Mouse (Mus musculus) MEL (cell line): ENCODE measurements around the gene 0610010K14Rik. TPM values are rescaled to one million over a fixed set of nuclear protein-coding genes. Genes with fewer than 3 reads are reported as not detected.

Experiments
- DNase-seq: peaks from one replicate; pipeline ENCODE4 v3.0.0; 2011; ENCODE audit warnings: low read depth, low spot score
- H3K27ac ChIP-seq: 2 replicates; pipeline ENCODE4 v1.5.1; 2012; ENCODE audit warnings: low read depth, mild to moderate bottlenecking, control low read depth, low read length, moderate library complexity; ENCODE audit not compliant: control insufficient read depth
- H3K27me3 ChIP-seq, 2 experiments: fragments of 150-350 bp in 1 of 2; sonication (generic) in 1 of 2; 2 replicates each; pipeline ENCODE4 v1.6.1; 2012; ENCODE audit warnings: low read length in 2 of 2, mild to moderate bottlenecking in 2 of 2, improper control_type of control experiment in 1 of 2, moderate library complexity in 1 of 2; ENCODE audit not compliant: insufficient read depth in 2 of 2, control insufficient read depth in 1 of 2
- H3K36me3 ChIP-seq, 2 experiments: 2 replicates each; pipeline ENCODE4 v1.6.1; 2012 to 2014; ENCODE audit warnings: low read length in 2 of 2, improper control_type of control experiment in 1 of 2, inconsistent platforms in 1 of 2, mild to moderate bottlenecking in 1 of 2; ENCODE audit not compliant: insufficient read depth in 2 of 2, control insufficient read depth in 1 of 2
- H3K4me1 ChIP-seq, 2 experiments: fragments of 150-350 bp in 1 of 2; sonication (generic) in 1 of 2; 2 replicates each; pipeline ENCODE4 v1.6.1; 2012; ENCODE audit warnings: low read length in 2 of 2, improper control_type of control experiment in 1 of 2, mild to moderate bottlenecking in 1 of 2; ENCODE audit not compliant: insufficient read depth in 2 of 2, control insufficient read depth in 1 of 2
- H3K4me3 ChIP-seq, 2 experiments: fragments of 150-350 bp in 1 of 2; sonication (generic) in 1 of 2; 2 replicates each; pipeline ENCODE4 v1.5.1; 2012; ENCODE audit warnings: low read depth in 2 of 2, low read length in 2 of 2, mild to moderate bottlenecking in 2 of 2, moderate library complexity in 2 of 2, control low read depth in 1 of 2, improper control_type of control experiment in 1 of 2; ENCODE audit not compliant: control insufficient read depth in 1 of 2, insufficient read depth in 1 of 2
- H3K79me2 ChIP-seq: 2 replicates; pipeline ENCODE4 v1.6.1; 2012; ENCODE audit warnings: mild to moderate bottlenecking, low read length, moderate library complexity; ENCODE audit not compliant: control insufficient read depth, poor library complexity, insufficient read depth
- H3K9ac ChIP-seq: 2 replicates; pipeline ENCODE4 v1.6.1; 2012; ENCODE audit warnings: low read depth, mild to moderate bottlenecking, control low read depth, low read length, moderate library complexity; ENCODE audit not compliant: control insufficient read depth, poor library complexity, severe bottlenecking
- H3K9me3 ChIP-seq: fragments of 150-350 bp; sonication (generic); replicated peaks from 2 replicates; pipeline ENCODE4 v1.6.1; 2012; ENCODE audit warnings: mild to moderate bottlenecking, low read length, improper control_type of control experiment, moderate library complexity; ENCODE audit not compliant: insufficient read depth
- BHLHE40 ChIP-seq: IDR thresholded peaks from 2 replicates; pipeline ENCODE4 v1.6.1; 2012; ENCODE audit warnings: low read depth, mild to moderate bottlenecking, inconsistent platforms, low read length, improper control_type of control experiment, borderline replicate concordance
- CHD1 ChIP-seq: IDR thresholded peaks from 2 replicates; pipeline ENCODE4 v1.6.1; 2012; ENCODE audit warnings: low read depth, mild to moderate bottlenecking, inconsistent platforms, low read length, improper control_type of control experiment
- CHD2 ChIP-seq: IDR thresholded peaks from 2 replicates; pipeline ENCODE4 v1.6.1; 2011; ENCODE audit warnings: low read length, improper control_type of control experiment
- E2F4 ChIP-seq: IDR thresholded peaks from 2 replicates; pipeline ENCODE4 v1.6.1; 2011; ENCODE audit warnings: low read depth, low read length, improper control_type of control experiment, borderline replicate concordance
- ELF1 ChIP-seq: IDR thresholded peaks from 2 replicates; pipeline ENCODE4 v1.6.1; 2014; ENCODE audit warnings: low read depth, mild to moderate bottlenecking, inconsistent platforms, low read length, improper control_type of control experiment, moderate library complexity
- EP300 ChIP-seq, 2 experiments: IDR thresholded peaks; 2 replicates each; pipeline ENCODE4 v1.6.1; 2011; ENCODE audit warnings: improper control_type of control experiment in 2 of 2, low read length in 2 of 2, low read depth in 1 of 2, mild to moderate bottlenecking in 1 of 2
- ETS1 ChIP-seq: IDR thresholded peaks from 2 replicates; pipeline ENCODE4 v1.6.1; 2012; ENCODE audit warnings: low read depth, mild to moderate bottlenecking, inconsistent platforms, low read length, improper control_type of control experiment, moderate library complexity
- GABPA ChIP-seq: IDR thresholded peaks from 2 replicates; pipeline ENCODE4 v1.6.1; 2012; ENCODE audit warnings: low read depth, mild to moderate bottlenecking, inconsistent platforms, low read length, improper control_type of control experiment, moderate library complexity
- GATA1 ChIP-seq: IDR thresholded peaks from 2 replicates; pipeline ENCODE4 v1.6.1; 2011; ENCODE audit warnings: low read depth, low read length, improper control_type of control experiment
- HCFC1 ChIP-seq: IDR thresholded peaks from 2 replicates; pipeline ENCODE4 v1.6.1; 2012; ENCODE audit warnings: low read depth, mild to moderate bottlenecking, inconsistent platforms, low read length, improper control_type of control experiment, moderate library complexity
- JUND ChIP-seq: IDR thresholded peaks from 2 replicates; pipeline ENCODE4 v1.6.1; 2011; ENCODE audit warnings: low read depth, mild to moderate bottlenecking, improper control_type of control experiment, low read length
- KAT2A ChIP-seq: conservative IDR thresholded peaks from 2 replicates; pipeline ENCODE4 v1.6.1; 2012; ENCODE audit warnings: low read depth, low read length, improper control_type of control experiment, inconsistent platforms
- MAX ChIP-seq: IDR thresholded peaks from 2 replicates; pipeline ENCODE4 v1.6.1; 2011; ENCODE audit warnings: low read length, improper control_type of control experiment
- MEF2A ChIP-seq: IDR thresholded peaks from 2 replicates; pipeline ENCODE4 v1.6.1; 2014; ENCODE audit warnings: low read depth, mild to moderate bottlenecking, inconsistent platforms, low read length, improper control_type of control experiment; ENCODE audit not compliant: poor library complexity, insufficient replicate concordance, severe bottlenecking; ENCODE audit errors: extremely low read depth
- MXI1 ChIP-seq: IDR thresholded peaks from 2 replicates; pipeline ENCODE4 v1.6.1; 2011; ENCODE audit warnings: mild to moderate bottlenecking, low read depth, low read length, improper control_type of control experiment
- MYC ChIP-seq: IDR thresholded peaks from 2 replicates; pipeline ENCODE4 v1.6.1; 2011; ENCODE audit warnings: low read depth, mild to moderate bottlenecking, low read length, improper control_type of control experiment, moderate library complexity
- NELFE ChIP-seq: IDR thresholded peaks from 2 replicates; pipeline ENCODE4 v1.6.1; 2011; ENCODE audit warnings: low read depth, low read length, improper control_type of control experiment
- NRF1 ChIP-seq: IDR thresholded peaks from 2 replicates; pipeline ENCODE4 v1.6.1; 2014; ENCODE audit warnings: low read depth, mild to moderate bottlenecking, inconsistent platforms, low read length, improper control_type of control experiment, moderate library complexity; ENCODE audit not compliant: poor library complexity, insufficient read depth, severe bottlenecking
- POLR2A ChIP-seq, 2 experiments: IDR thresholded peaks; 2 replicates each; pipeline ENCODE4 v1.6.1; 2011 to 2012; ENCODE audit warnings: low read length in 2 of 2, mild to moderate bottlenecking in 2 of 2, control low read depth in 1 of 2, improper control_type of control experiment in 1 of 2, low read depth in 1 of 2, moderate library complexity in 1 of 2; ENCODE audit not compliant: control insufficient read depth in 1 of 2, insufficient read depth in 1 of 2, poor library complexity in 1 of 2
- POLR2AphosphoS2 ChIP-seq: IDR thresholded peaks from 2 replicates; pipeline ENCODE4 v1.6.1; 2011; ENCODE audit warnings: low read length, improper control_type of control experiment
- RAD21 ChIP-seq: IDR thresholded peaks from 2 replicates; pipeline ENCODE4 v1.6.1; 2011; ENCODE audit warnings: mild to moderate bottlenecking, low read depth, low read length, improper control_type of control experiment
- SIN3A ChIP-seq: IDR thresholded peaks from 2 replicates; pipeline ENCODE4 v1.6.1; 2012; ENCODE audit warnings: low read length, improper control_type of control experiment, inconsistent platforms
- SMC3 ChIP-seq: IDR thresholded peaks from 2 replicates; pipeline ENCODE4 v1.6.1; 2011; ENCODE audit warnings: low read depth, low read length, improper control_type of control experiment
- TBP ChIP-seq: IDR thresholded peaks from 2 replicates; pipeline ENCODE4 v1.8.0; 2011; ENCODE audit warnings: low read depth, low read length, improper control_type of control experiment
- TCF12 ChIP-seq: IDR thresholded peaks from 2 replicates; pipeline ENCODE4 v1.6.1; 2014; ENCODE audit warnings: low read depth, mild to moderate bottlenecking, inconsistent platforms, low read length, improper control_type of control experiment, moderate library complexity
- UBTF ChIP-seq: IDR thresholded peaks from 2 replicates; pipeline ENCODE4 v1.6.1; 2012; ENCODE audit warnings: low read depth, mild to moderate bottlenecking, inconsistent platforms, low read length, improper control_type of control experiment, moderate library complexity, borderline replicate concordance; ENCODE audit not compliant: insufficient read depth
- USF1 ChIP-seq: IDR thresholded peaks from 2 replicates; pipeline ENCODE4 v1.6.1; 2014; ENCODE audit warnings: low read depth, mild to moderate bottlenecking, inconsistent platforms, low read length, improper control_type of control experiment, moderate library complexity
- USF2 ChIP-seq, 2 experiments: IDR thresholded peaks; 2 replicates each; pipeline ENCODE4 v1.6.1; 2011 to 2012; ENCODE audit warnings: improper control_type of control experiment in 2 of 2, low read length in 2 of 2, borderline replicate concordance in 1 of 2, inconsistent platforms in 1 of 2, low read depth in 1 of 2, mild to moderate bottlenecking in 1 of 2; ENCODE audit not compliant: insufficient read depth in 1 of 2
- ZKSCAN1 ChIP-seq: IDR thresholded peaks from 2 replicates; pipeline ENCODE4 v1.6.1; 2012; ENCODE audit warnings: low read depth, mild to moderate bottlenecking, inconsistent platforms, low read length, improper control_type of control experiment, moderate library complexity
- polyA plus RNA-seq, 2 experiments: library from polyadenylated mRNA; stranded (reverse) in 1 of 2; unstranded in 1 of 2; fragments of >175 nt in 1 of 2; fragments of >200 nt in 1 of 2; gene quantifications; 2 replicates each; pipeline versions ENCODE4 v1.2.1 to v1.2.4; 2012; ENCODE audit warnings: low replicate concordance in 2 of 2, low read depth in 1 of 2; ENCODE audit not compliant: insufficient read length in 2 of 2, insufficient read depth in 1 of 2, missing spikeins in 1 of 2
- total RNA-seq: library from RNA; depleted of rRNA; stranded (reverse); fragments of 300-350 nt; gene quantifications from 2 replicates; pipeline ENCODE4 v1.2.3, GENCODE M21; 2012

Gene 0610010K14Rik
- total and polyA plus RNA-seq, 3 experiments, result 60.4 to 189 TPM; not detected in 1

DNA sequence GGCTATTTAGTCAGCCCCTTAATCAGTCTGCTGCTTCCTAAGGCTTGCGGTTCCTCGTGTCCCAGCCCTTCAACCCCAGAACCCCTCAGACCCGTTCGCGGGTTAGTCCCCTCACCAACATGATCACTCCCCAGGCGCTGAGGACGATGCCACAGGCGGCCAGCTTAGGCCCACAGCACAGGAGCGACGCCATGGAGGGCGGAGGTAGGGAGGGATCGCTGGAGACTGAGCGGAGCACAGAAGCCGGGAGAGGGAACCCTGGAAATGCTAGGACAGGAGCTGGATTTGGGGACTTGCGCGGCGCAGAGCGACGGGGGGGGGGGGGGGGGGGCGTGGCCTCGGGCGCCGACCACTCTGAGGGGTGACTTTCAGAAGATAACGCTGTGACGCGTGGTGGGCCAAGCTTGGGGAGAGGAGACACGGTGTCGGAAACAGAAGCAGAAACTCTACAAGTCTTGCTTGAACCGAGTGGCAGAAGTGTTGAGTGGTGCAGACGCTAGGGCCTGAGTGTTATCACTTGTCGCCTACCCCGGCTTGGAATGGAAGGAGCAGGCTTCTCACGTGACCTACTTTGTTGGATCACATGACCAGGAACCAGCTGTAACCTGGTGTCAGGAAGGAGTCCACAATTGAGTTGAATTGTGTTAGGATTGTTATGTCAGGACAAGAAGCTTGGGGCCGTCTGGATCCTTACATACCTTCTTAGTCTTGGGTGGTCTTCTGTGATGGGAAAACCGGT is 2.0 kb upstream of the 0610010K14Rik start, which contains the start of the genes Gm21988 and Rnasek:
Gene Gm21988, minus strand, starts transcription at position 290 of the 739 bp plus-strand sequence.
Gene Rnasek, minus strand, starts transcription at position 302 of the 739 bp plus-strand sequence.
- Histone ChIP-seq H3K27ac (peak within 1 kb of the TSS; percentile 93), H3K36me3 (peaks cover 0 to 6% of the 10 kb centered on the region in 2 experiments; a peak in 1 of 4 replicates), H3K4me1 (peaks cover 0 to 7% of the 10 kb centered on the region in 2 experiments; a peak in 3 of 4 replicates), H3K27me3 (peaks cover 0 to 2% of the 10 kb centered on the region in 2 experiments; a peak in 1 of 4 replicates), H3K79me2 (peaks cover 17% of the 10 kb centered on the region), H3K4me3 (peak within 1 kb of the TSS; percentile 87 to 92), H3K9ac (peak within 1 kb of the TSS; percentile 82), H3K9me3 (no peaks in the 10 kb centered on the region)
- DNase-seq, result peak; percentile 94
- TF ChIP-seq MEF2A, result no peak
- TF ChIP-seq JUND, result no peak
- TF ChIP-seq MYC, result 0 out of 2 replicates have a peak, but pooled peaks have one; percentile 28
- TF ChIP-seq ZKSCAN1, result no peak
- TF ChIP-seq TBP, result peak; percentile 91
- peak; percentile 53 for TF ChIP-seq TCF12
- TF ChIP-seq ETS1, result peak; percentile 71
- TF ChIP-seq RAD21, result no peak
- TF ChIP-seq HCFC1, result peak; percentile 85
- TF ChIP-seq POLR2AphosphoS2, result peak; percentile 81
- TF ChIP-seq NRF1, result peak; percentile 56; the same call in 1 of the 2 replicates
- peak; percentile 69 to 85; a peak in 3 of 4 replicates for TF ChIP-seq POLR2A (IDR thresholded peaks at IDR 0.05; ENCODE audit: control insufficient read depth in 1 of 2, insufficient read depth in 1 of 2, low read depth in 1 of 2, low read length in 2 of 2, poor library complexity in 1 of 2)
- TF ChIP-seq USF1, result peak; percentile 97
- TF ChIP-seq MAX, result peak; percentile 95
- TF ChIP-seq EP300 (IDR thresholded peaks at IDR 0.05; ENCODE audit: low read depth in 1 of 2, low read length in 2 of 2), result no peak
- TF ChIP-seq NELFE, result peak; percentile 74
- no peak for TF ChIP-seq UBTF
- no peak for TF ChIP-seq GABPA
- TF ChIP-seq E2F4, result no peak
- peak; percentile 58 for TF ChIP-seq MXI1
- TF ChIP-seq KAT2A, result peak; percentile 51; the same call in 1 of the 2 replicates
- peak; percentile 82 for TF ChIP-seq ELF1
- peak; percentile 97 to 99 for TF ChIP-seq USF2 (IDR thresholded peaks at IDR 0.05; ENCODE audit: borderline replicate concordance in 1 of 2, insufficient read depth in 1 of 2, low read depth in 1 of 2, low read length in 2 of 2)
- TF ChIP-seq CHD2, result no peak
- TF ChIP-seq BHLHE40, result peak; percentile 83
- peak; percentile 100 for TF ChIP-seq SIN3A
- TF ChIP-seq SMC3, result no peak
- peak; percentile 100 for TF ChIP-seq CHD1
- TF ChIP-seq GATA1, result peak; percentile 66; the same call in 1 of the 2 replicates
- TF ChIP-seq, all 39 proteins: peak for 19
